Mouse (Mus musculus): Measurements from ENCODE around the gene Spaar. TPM values are rescaled to one million over a fixed set of nuclear protein-coding genes. Genes with fewer than 3 reads are reported as not detected.

Gene Spaar
- polyA plus RNA-seq (2015; fragmentation: Nextera tagmentation; extraction: Ambion mirVana) = 0.14 and 0.17 TPM in 2 replicates

GRCm38 (mm10) chr4:43729794-43730550 lies at the start of gene Spaar:
Gene Spaar (plus strand): TSS chr4:43730034.

GRCm38 (mm10) chr4:43700707-43701106 lies 29.1 kb upstream of the Spaar start, which contains the start of gene Olfr70:
Gene Olfr70 (minus strand): TSS chr4:43700807.

GRCm38 (mm10) chr4:43709869-43710268 lies 20.0 kb upstream of the Spaar start, which contains the start of gene Olfr71:
Gene Olfr71 (minus strand): TSS chr4:43710255.

GRCm38 (mm10) chr4:43726995-43727394 lies 2.8 kb upstream of the Spaar start, which contains the start of gene Hrct1:
Gene Hrct1 (plus strand): TSS chr4:43727188.

GRCm38 (mm10) chr4:43770909-43771308 lies 41.1 kb downstream of the Spaar start, which contains the start of gene Olfr159:
Gene Olfr159 (minus strand): TSS chr4:43771009.

Other genes with a start within 250 kb of the Spaar start
- not detected in 2 replicates for gene Sit1, start 246.3 kb upstream of the Spaar start, polyA plus RNA-seq (2015; fragmentation: Nextera tagmentation; extraction: Ambion mirVana)
- gene Ccdc107, start 237.1 kb upstream of the Spaar start, polyA plus RNA-seq (2015; fragmentation: Nextera tagmentation; extraction: Ambion mirVana) = 110 and 113 TPM in 2 replicates
- 2.9 and 3.9 TPM in 2 replicates for gene Arhgef39, start 230.3 kb upstream of the Spaar start, polyA plus RNA-seq (2015; fragmentation: Nextera tagmentation; extraction: Ambion mirVana)
- gene Car9, start 223.1 kb upstream of the Spaar start, polyA plus RNA-seq (2015; fragmentation: Nextera tagmentation; extraction: Ambion mirVana) = 0.23 and 0.37 TPM in 2 replicates
- gene Tpm2, start 206.3 kb upstream of the Spaar start, polyA plus RNA-seq (2015; fragmentation: Nextera tagmentation; extraction: Ambion mirVana) = 10.8 and 12.2 TPM in 2 replicates
- gene Creb3, start 167.7 kb upstream of the Spaar start, polyA plus RNA-seq (2015; fragmentation: Nextera tagmentation; extraction: Ambion mirVana) = 77.3 and 93.8 TPM in 2 replicates
- 75.4 and 77.1 TPM in 2 replicates for gene Tln1, start 167.3 kb upstream of the Spaar start, polyA plus RNA-seq (2015; fragmentation: Nextera tagmentation; extraction: Ambion mirVana)
- 12.9 and 14.9 TPM in 2 replicates for gene Rgp1, start 151.3 kb upstream of the Spaar start, polyA plus RNA-seq (2015; fragmentation: Nextera tagmentation; extraction: Ambion mirVana)
- gene Gba2, start 151.2 kb upstream of the Spaar start, polyA plus RNA-seq (2015; fragmentation: Nextera tagmentation; extraction: Ambion mirVana) = 48.6 and 54.6 TPM in 2 replicates
- gene Msmp, start 145.5 kb upstream of the Spaar start, polyA plus RNA-seq (2015; fragmentation: Nextera tagmentation; extraction: Ambion mirVana) = 0.38 and 2.0 TPM in 2 replicates
- gene Npr2, start 98.1 kb upstream of the Spaar start, polyA plus RNA-seq (2015; fragmentation: Nextera tagmentation; extraction: Ambion mirVana) = 10.6 and 12.2 TPM in 2 replicates
- gene Spag8, start 76.4 kb upstream of the Spaar start, polyA plus RNA-seq (2015; fragmentation: Nextera tagmentation; extraction: Ambion mirVana) = 5.6 and 5.7 TPM in 2 replicates
- 88.3 and 108 TPM in 2 replicates for gene Hint2, start 73.6 kb upstream of the Spaar start, polyA plus RNA-seq (2015; fragmentation: Nextera tagmentation; extraction: Ambion mirVana)
- gene Tmem8b, start 61.1 kb upstream of the Spaar start, polyA plus RNA-seq (2015; fragmentation: Nextera tagmentation; extraction: Ambion mirVana) = 10.1 and 10.2 TPM in 2 replicates
- 1.6 and 2.0 TPM in 2 replicates for gene Fam221b, start 60.9 kb upstream of the Spaar start, polyA plus RNA-seq (2015; fragmentation: Nextera tagmentation; extraction: Ambion mirVana)
- not detected in 2 replicates for gene Olfr70, start 29.2 kb upstream of the Spaar start, polyA plus RNA-seq (2015; fragmentation: Nextera tagmentation; extraction: Ambion mirVana)
- gene Olfr71, start 19.8 kb upstream of the Spaar start, polyA plus RNA-seq (2015; fragmentation: Nextera tagmentation; extraction: Ambion mirVana) = not detected in 2 replicates
- gene Hrct1, start 2.8 kb upstream of the Spaar start, polyA plus RNA-seq (2015; fragmentation: Nextera tagmentation; extraction: Ambion mirVana) = 1.1 and 1.3 TPM in 2 replicates
- gene Olfr159, start 41.0 kb downstream of the Spaar start, polyA plus RNA-seq (2015; fragmentation: Nextera tagmentation; extraction: Ambion mirVana) = not detected in 2 replicates
- gene Olfr156, start 93.9 kb downstream of the Spaar start, polyA plus RNA-seq (2015; fragmentation: Nextera tagmentation; extraction: Ambion mirVana) = not detected in 2 replicates
- not detected in 2 replicates for gene Olfr157, start 110.2 kb downstream of the Spaar start, polyA plus RNA-seq (2015; fragmentation: Nextera tagmentation; extraction: Ambion mirVana)
- not detected in 2 replicates for gene Olfr155, start 121.5 kb downstream of the Spaar start, polyA plus RNA-seq (2015; fragmentation: Nextera tagmentation; extraction: Ambion mirVana)
- gene Reck, start 145.5 kb downstream of the Spaar start, polyA plus RNA-seq (2015; fragmentation: Nextera tagmentation; extraction: Ambion mirVana) = 5.6 and 5.7 TPM in 2 replicates
- 27.7 and 29.2 TPM in 2 replicates for gene Glipr2, start 227.4 kb downstream of the Spaar start, polyA plus RNA-seq (2015; fragmentation: Nextera tagmentation; extraction: Ambion mirVana)

Data from neural tube, postnatal 0 days (tissue).